Mouse (Mus musculus) heart, embryonic 16.5 days (tissue): ENCODE measurements around the gene Lbhd1. TPM values are rescaled to one million over a fixed set of nuclear protein-coding genes. Genes with fewer than 3 reads are reported as not detected.
"Not testable (repeated sequence)": the region's sequence is repeated elsewhere in the genome, so short reads cannot be mapped to it uniquely, and the experiment has no call there.

ENCODE experiments used
- ATAC-seq: fragments of 200-750 bp; cut with Nextera tagmentation; replicated peaks from 2 replicates; pipeline ENCODE4 v1.8.0; 2017; ENCODE audit warnings: moderate number of reproducible peaks; ENCODE audit not compliant: insufficient read depth, low FRiP score; ENCODE audit errors: extremely low read depth
- H3K27ac ChIP-seq: fragments of 300-500 bp; sonication (generic); 2 replicates; pipeline ENCODE4 v1.5.1; 2014; ENCODE audit warnings: mild to moderate bottlenecking, low read length, control low read depth, moderate library complexity
- H3K27me3 ChIP-seq: fragments of 300-500 bp; sonication (generic); 2 replicates; pipeline ENCODE4 v1.6.1; 2014; ENCODE audit warnings: low read length, mixed read lengths; ENCODE audit not compliant: control insufficient read depth, insufficient read depth
- H3K36me3 ChIP-seq: fragments of 300-500 bp; sonication (generic); 2 replicates; pipeline ENCODE4 v1.6.1; 2014; ENCODE audit not compliant: control insufficient read depth, insufficient read depth
- H3K4me1 ChIP-seq: fragments of 300-500 bp; sonication (generic); 2 replicates; pipeline ENCODE4 v1.6.1; 2014; ENCODE audit warnings: low read length, mixed read lengths; ENCODE audit not compliant: control insufficient read depth, insufficient read depth
- H3K4me2 ChIP-seq: fragments of 300-500 bp; sonication (generic); 2 replicates; pipeline ENCODE4 v1.6.1; 2014; ENCODE audit warnings: low read depth, mild to moderate bottlenecking, control low read depth, low read length
- H3K4me3 ChIP-seq: fragments of 300-500 bp; sonication (generic); 2 replicates; pipeline ENCODE4 v1.5.1; 2014; ENCODE audit warnings: mild to moderate bottlenecking, control low read depth, low read length
- H3K9ac ChIP-seq: fragments of 300-500 bp; sonication (generic); 2 replicates; pipeline ENCODE4 v1.6.1; 2014; ENCODE audit warnings: low read length, control low read depth
- H3K9me3 ChIP-seq: fragments of 300-500 bp; sonication (generic); replicated peaks from 2 replicates; pipeline ENCODE4 v1.6.1; 2016; ENCODE audit warnings: low read length; ENCODE audit not compliant: control insufficient read depth
- WGBS: fragments of 180-500 bp; shearing (Covaris S2); extraction: QIAGEN DNeasy Blood & Tissue Kit; methylation state at CpG from one replicate; pipeline ENCODE4 v1.1.7; 2014; 5-methylcytosine and 5-hydroxymethylcytosine counted together
- polyA plus RNA-seq: library from polyadenylated mRNA; unstranded; fragments of >200 nt; fragmentation: Nextera tagmentation; extraction: Ambion mirVana; gene quantifications from 2 replicates; pipeline ENCODE4 v1.2.1, GENCODE M21; 2015

The Lbhd1 gene
- 25.2 and 42.5 TPM in 2 replicates for polyA plus RNA-seq

DNA sequence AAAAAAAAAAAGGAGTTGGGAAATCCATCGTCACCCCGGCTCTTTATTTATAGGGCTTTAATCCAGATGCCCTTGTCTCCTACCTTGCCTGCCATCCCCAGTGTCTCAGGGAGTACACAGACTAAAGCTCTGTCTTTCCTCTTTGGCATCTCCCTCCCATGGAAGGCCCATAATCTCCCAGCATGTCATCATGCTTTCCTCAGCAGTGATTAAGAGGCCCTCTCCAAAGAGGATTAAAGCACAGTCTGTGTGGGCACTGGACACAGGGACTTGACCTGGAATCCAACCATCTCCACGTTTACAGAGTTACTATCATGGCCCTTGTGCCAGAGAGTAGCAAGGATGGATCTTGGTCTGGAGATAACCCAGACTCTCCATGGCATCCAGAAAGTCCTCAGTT, at the start of gene Lbhd1, which contains the start of gene Gm49403:
TSS of gene Lbhd1 (plus strand) at position 117 of the 400 bp plus-strand sequence.
TSS of gene Gm49403 (plus strand) at position 315 of the 400 bp plus-strand sequence.
- Histone ChIP-seq H3K27me3 (no peaks in the 10 kb centered on the region), H3K36me3 (no peaks in the 10 kb centered on the region), H3K4me3 (no peak within 1 kb of the TSS), H3K9ac (no peak within 1 kb of the TSS), H3K27ac (no peak within 1 kb of the TSS), H3K4me1 (peaks cover 16% of the 10 kb centered on the region), H3K9me3 (no peaks in the 10 kb centered on the region), H3K4me2 (no peak within 1 kb of the TSS)
- ATAC-seq = no peak
- 67% methylated on average over 3 of the region's 3 CpGs for WGBS

DNA sequence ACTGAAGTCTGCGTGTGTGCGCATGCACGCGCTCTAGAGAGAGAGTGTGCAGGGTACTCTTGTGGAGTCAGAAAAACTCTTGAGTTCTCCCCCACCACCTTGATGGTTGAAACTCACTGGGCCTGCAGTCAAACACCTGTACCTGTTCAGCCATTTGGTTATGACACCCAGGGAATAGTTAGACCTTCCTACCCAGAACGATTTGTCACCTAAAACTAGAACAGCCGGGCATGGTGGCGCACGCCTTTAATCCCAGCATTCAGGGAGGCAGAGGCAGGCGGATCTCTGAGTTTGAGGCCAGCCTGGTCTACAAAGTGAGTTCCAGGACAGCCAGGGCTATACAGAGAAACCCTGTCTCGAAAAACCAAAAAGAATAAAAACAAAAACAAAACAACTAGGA, 47.2 kb upstream of the Lbhd1 start:
- not testable (repeated sequence) for ATAC-seq, H3K9ac ChIP-seq, H3K27ac ChIP-seq, H3K9me3 ChIP-seq, H3K4me2 ChIP-seq, H3K27me3 ChIP-seq, H3K4me3 ChIP-seq
- H3K36me3 ChIP-seq = peaks cover 34% of the 10 kb centered on the region
- 96% methylated on average over 10 of the region's 10 CpGs for WGBS
- H3K4me1 ChIP-seq = peaks cover 26% of the 10 kb centered on the region

- Histone ChIP-seq H3K4me1 (peaks cover 26% of the 10 kb centered on the region), H3K9ac (peak within 1 kb of the TSS; percentile 86), H3K4me2 (peak within 1 kb of the TSS; percentile 99), H3K9me3 (no peaks in the 10 kb centered on the region), H3K27ac (peak within 1 kb of the TSS; percentile 98), H3K36me3 (peaks cover 26% of the 10 kb centered on the region), H3K4me3 (peak within 1 kb of the TSS; percentile 74), H3K27me3 (no peaks in the 10 kb centered on the region)
- WGBS = under 1% methylated on average over 38 of the region's 38 CpGs
- ATAC-seq = peak; percentile 63
Measured at GRCm38 (mm10) chr19:8837251-8837791, 46.2 kb upstream of the Lbhd1 start, which contains the start of gene Bscl2. TSS of gene Bscl2 (plus strand) at chr19:8837467.

GRCm38 (mm10) chr19:8838041-8838730, 45.3 kb upstream of the Lbhd1 start:
- peak; percentile 15; the same call in 1 of the 2 replicates for ATAC-seq
- H3K4me1 ChIP-seq = peaks cover 26% of the 10 kb centered on the region
- H3K36me3 ChIP-seq = peaks cover 20% of the 10 kb centered on the region
- H3K27ac ChIP-seq = peak overlapping the region; percentile 98
- no peaks in the 10 kb centered on the region for H3K9me3 ChIP-seq
- WGBS = 15% methylated on average over 15 of the region's 15 CpGs
- H3K9ac ChIP-seq = peak overlapping the region; percentile 86
- peak overlapping the region; percentile 99 for H3K4me2 ChIP-seq
- peak overlapping the region; percentile 74 for H3K4me3 ChIP-seq
- no peaks in the 10 kb centered on the region for H3K27me3 ChIP-seq

DNA sequence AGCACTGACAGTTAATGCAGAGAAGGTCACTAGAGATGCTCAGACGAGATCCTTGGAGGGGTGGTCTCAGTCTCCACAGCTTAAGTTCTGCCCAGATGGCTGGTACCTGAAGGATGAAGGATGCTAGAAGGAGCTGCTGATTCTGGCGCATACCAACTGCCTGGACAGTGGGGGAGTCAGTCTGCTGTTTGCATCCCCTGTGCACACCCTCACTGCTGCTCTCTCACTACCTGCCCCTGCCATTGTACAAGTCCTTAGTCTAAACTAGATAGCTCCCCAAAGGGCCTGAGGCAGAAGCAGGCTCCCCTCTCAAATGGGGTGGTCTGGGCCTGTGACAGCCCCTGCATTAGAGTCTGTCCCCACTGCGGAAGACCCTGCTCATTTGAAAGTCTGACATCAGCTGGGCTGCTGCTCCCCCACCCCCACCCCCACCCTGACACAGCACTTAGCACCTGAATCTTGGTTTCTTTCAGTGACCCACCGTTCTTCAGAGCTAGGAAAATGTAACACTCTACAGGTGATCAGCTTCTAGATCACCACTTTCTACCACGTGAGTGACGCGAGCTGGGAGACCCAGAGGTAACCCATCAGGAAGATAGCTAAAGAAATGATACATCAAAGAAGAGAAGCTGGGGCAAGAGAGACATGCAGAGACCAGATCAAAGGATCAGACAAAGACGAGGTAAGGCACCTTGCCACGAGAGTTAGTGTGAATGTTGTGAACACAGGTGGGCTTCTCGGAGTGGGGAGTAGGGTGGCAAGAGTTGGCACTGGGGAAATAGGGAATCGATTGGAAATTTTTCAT, 44.2 kb upstream of the Lbhd1 start, which contains the start of gene Gng3:
TSS of gene Gng3 (minus strand) at position 92 of the 805 bp plus-strand sequence.
- no peak for ATAC-seq
- H3K4me2 ChIP-seq = peak within 1 kb of the TSS; percentile 99
- no peaks in the 10 kb centered on the region for H3K9me3 ChIP-seq
- peak within 1 kb of the TSS; percentile 74 for H3K4me3 ChIP-seq
- H3K9ac ChIP-seq = peak within 1 kb of the TSS; percentile 86
- H3K27ac ChIP-seq = peak within 1 kb of the TSS; percentile 98
- H3K4me1 ChIP-seq = peaks cover 26% of the 10 kb centered on the region
- H3K27me3 ChIP-seq = no peaks in the 10 kb centered on the region
- 61% methylated on average over 11 of the region's 11 CpGs for WGBS
- peaks cover 13% of the 10 kb centered on the region for H3K36me3 ChIP-seq

DNA sequence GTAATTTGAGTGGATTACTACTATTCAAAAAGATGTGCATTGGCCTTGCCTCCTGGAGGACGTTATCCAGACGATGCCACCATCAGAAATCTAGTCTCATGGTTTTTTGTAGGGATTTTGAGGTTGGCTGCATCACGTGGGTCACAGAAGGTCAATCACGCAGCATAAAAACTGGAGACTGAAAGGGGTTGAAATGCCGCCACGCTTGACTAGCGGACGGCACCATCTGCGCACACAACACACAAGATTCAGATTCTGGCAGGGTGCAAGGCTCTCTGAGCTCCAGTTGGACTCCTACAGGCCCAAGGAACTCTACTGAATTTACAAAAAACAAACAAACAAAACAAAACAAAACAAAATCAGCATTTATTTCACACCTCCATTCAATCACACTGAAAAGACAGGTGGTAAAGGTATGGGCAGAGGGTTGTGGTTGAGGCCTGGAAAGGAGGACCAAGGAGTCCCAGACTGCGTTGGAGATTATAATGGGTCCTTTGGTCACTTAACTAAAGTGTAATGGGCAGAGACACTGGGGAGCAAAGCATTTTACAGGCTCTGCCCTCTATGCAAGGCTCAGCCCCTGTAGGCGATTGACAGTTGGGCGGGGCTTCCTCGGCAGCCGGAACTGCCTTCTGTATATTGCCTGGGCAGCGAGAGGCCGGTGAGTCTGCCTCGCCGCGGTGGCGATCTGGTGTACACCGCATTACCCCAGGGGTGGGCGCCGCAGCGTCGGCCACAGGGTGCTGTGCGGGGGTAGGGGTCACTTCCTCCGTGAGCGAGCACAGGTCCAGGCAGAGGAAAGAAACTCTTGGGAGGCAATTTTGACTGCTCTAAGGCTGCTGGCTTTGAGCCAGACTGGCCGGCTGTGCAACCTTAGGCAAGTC, 43.4 kb upstream of the Lbhd1 start:
- Histone ChIP-seq H3K27me3 (no peaks in the 10 kb centered on the region), H3K36me3 (peaks cover 6% of the 10 kb centered on the region), H3K4me2 (peak overlapping the region; percentile 70), H3K9ac (peak overlapping the region; percentile 73), H3K4me1 (peaks cover 26% of the 10 kb centered on the region), H3K9me3 (no peaks in the 10 kb centered on the region), H3K4me3 (peak overlapping the region; percentile 60), H3K27ac (no peak overlapping the region)
- peak; percentile 46 for ATAC-seq
- WGBS = 25% methylated on average over 29 of the region's 29 CpGs

DNA sequence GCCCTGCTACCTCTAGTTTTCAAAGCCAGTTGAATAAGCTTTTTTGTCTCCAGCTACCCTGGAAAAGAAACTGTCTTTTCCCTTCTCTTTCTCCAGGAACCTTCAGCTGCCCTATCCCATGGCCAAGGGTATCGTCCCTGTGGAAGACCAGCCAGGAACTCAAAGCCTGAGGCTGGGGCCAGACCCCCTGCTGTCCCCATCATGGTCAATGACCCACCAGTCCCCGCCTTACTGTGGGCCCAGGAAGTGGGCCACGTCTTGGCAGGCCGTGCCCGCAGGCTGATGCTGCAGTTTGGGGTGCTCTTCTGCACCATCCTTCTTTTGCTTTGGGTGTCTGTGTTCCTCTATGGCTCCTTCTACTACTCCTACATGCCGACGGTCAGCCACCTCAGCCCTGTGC, 42.5 kb upstream of the Lbhd1 start:
- peak overlapping the region; percentile 60 for H3K4me3 ChIP-seq
- ATAC-seq = no peak
- no peak overlapping the region for H3K27ac ChIP-seq
- peak overlapping the region; percentile 70 for H3K4me2 ChIP-seq
- H3K4me1 ChIP-seq = peaks cover 26% of the 10 kb centered on the region
- peak overlapping the region; percentile 73 for H3K9ac ChIP-seq
- 86% methylated on average over 7 of the region's 7 CpGs for WGBS
- H3K27me3 ChIP-seq = no peaks in the 10 kb centered on the region
- H3K36me3 ChIP-seq = peaks cover 5% of the 10 kb centered on the region
- no peaks in the 10 kb centered on the region for H3K9me3 ChIP-seq

- no peaks in the 10 kb centered on the region for H3K9me3 ChIP-seq
- H3K4me2 ChIP-seq = no peak overlapping the region
- peaks cover 16% of the 10 kb centered on the region for H3K36me3 ChIP-seq
- H3K27ac ChIP-seq = no peak overlapping the region
- H3K4me3 ChIP-seq = no peak overlapping the region
- no peak for ATAC-seq
- H3K27me3 ChIP-seq = no peaks in the 10 kb centered on the region
- H3K9ac ChIP-seq = no peak overlapping the region
- H3K4me1 ChIP-seq = peaks cover 25% of the 10 kb centered on the region
- WGBS = 83% methylated on average over 6 of the region's 6 CpGs
Measured at GRCm38 (mm10) chr19:8842961-8843360, 40.6 kb upstream of the Lbhd1 start.
